Mouse (Mus musculus) embryonic facial prominence, embryonic 12.5 days (tissue): ENCODE results near the gene Akap10. TPM values are rescaled to one million over a fixed set of nuclear protein-coding genes. Genes with fewer than 3 reads are reported as not detected.
"Not testable (repeated sequence)": the region's sequence is repeated elsewhere in the genome, so short reads cannot be mapped to it uniquely, and the experiment has no call there.

Source experiments
- ATAC-seq: fragments of 200-750 bp; cut with Nextera tagmentation; 2 replicates; pipeline ENCODE4 v1.8.0; 2017; ENCODE audit not compliant: insufficient number of reproducible peaks, insufficient read depth, low FRiP score, low TSS enrichment
- H3K27ac ChIP-seq: fragments of 300-500 bp; sonication (generic); 2 replicates; pipeline ENCODE4 v1.5.1; 2016; ENCODE audit warnings: mild to moderate bottlenecking
- H3K27me3 ChIP-seq: fragments of 300-500 bp; sonication (generic); 2 replicates; pipeline ENCODE4 v1.6.1; 2016; ENCODE audit warnings: mild to moderate bottlenecking, moderate library complexity
- H3K36me3 ChIP-seq: fragments of 300-500 bp; sonication (generic); 2 replicates; pipeline ENCODE4 v1.6.1; 2016; ENCODE audit warnings: mild to moderate bottlenecking
- H3K4me1 ChIP-seq: fragments of 300-500 bp; sonication (generic); 2 replicates; pipeline ENCODE4 v1.6.1; 2016
- H3K4me2 ChIP-seq: fragments of 300-500 bp; sonication (generic); replicated peaks from 2 replicates; pipeline ENCODE4 v1.6.1; 2016; ENCODE audit warnings: mild to moderate bottlenecking, moderate library complexity
- H3K4me3 ChIP-seq: fragments of 300-500 bp; sonication (generic); 2 replicates; pipeline ENCODE4 v1.5.1; 2016; ENCODE audit warnings: mild to moderate bottlenecking
- H3K9ac ChIP-seq: fragments of 300-500 bp; sonication (generic); 2 replicates; pipeline ENCODE4 v1.6.1; 2016; ENCODE audit warnings: mild to moderate bottlenecking, moderate library complexity
- H3K9me3 ChIP-seq: fragments of 300-500 bp; sonication (generic); 2 replicates; pipeline ENCODE4 v1.6.1; 2016; ENCODE audit warnings: mild to moderate bottlenecking, moderate library complexity
- WGBS: fragments of 180-500 bp; shearing (Covaris S2); methylation state at CpG from one replicate; pipeline ENCODE4 v1.1.7; 2016; 5-methylcytosine and 5-hydroxymethylcytosine counted together
- polyA plus RNA-seq: library from polyadenylated mRNA; unstranded; fragments of >200 nt; fragmentation: Nextera tagmentation; extraction: Ambion mirVana; gene quantifications from 2 replicates; pipeline ENCODE4 v1.2.1, GENCODE M21; 2016

Gene Akap10
- 20.8 and 22.2 TPM in 2 replicates for polyA plus RNA-seq

GRCm38 (mm10) chr11:61930098-61930517, at the start of gene Akap10:
TSS of gene Akap10 (minus strand) at chr11:61930252.
- Histone ChIP-seq H3K4me1 (peaks cover 13% of the 10 kb centered on the region), H3K4me2 (peak within 1 kb of the TSS; percentile 66), H3K4me3 (peak within 1 kb of the TSS; percentile 93), H3K27me3 (no peaks in the 10 kb centered on the region), H3K27ac (peak within 1 kb of the TSS; percentile 96), H3K36me3 (no peaks in the 10 kb centered on the region), H3K9me3 (no peaks in the 10 kb centered on the region), H3K9ac (peak within 1 kb of the TSS; percentile 89)
- peak; percentile 82 for ATAC-seq
- WGBS: under 1% methylated on average over 43 of the region's 43 CpGs

- Histone ChIP-seq H3K27ac (no peak overlapping the region), H3K4me2 (no peak overlapping the region)
- WGBS: 82% methylated on average over 1 of the region's 1 CpGs
These were observed 45.7 kb upstream of the Akap10 start for GRCm38 (mm10) chr11:61975783-61976182.

GRCm38 (mm10) chr11:61974106-61974707, 44.2 kb upstream of the Akap10 start:
- WGBS: 65% methylated on average over 13 of the region's 13 CpGs
- Histone ChIP-seq H3K9me3 (no peaks in the 10 kb centered on the region), H3K4me2 (no peak overlapping the region), H3K4me1 (peaks cover 8% of the 10 kb centered on the region), H3K4me3 (no peak overlapping the region), H3K9ac (no peak overlapping the region), H3K27ac (no peak overlapping the region), H3K27me3 (no peaks in the 10 kb centered on the region), H3K36me3 (no peaks in the 10 kb centered on the region)
- ATAC-seq: no peak

More at GRCm38 (mm10) chr11:61975783-61976182, 45.7 kb upstream of the Akap10 start:
- H3K4me3 ChIP-seq: no peak overlapping the region
- H3K4me1 ChIP-seq: peaks cover 7% of the 10 kb centered on the region
- H3K9me3 ChIP-seq: no peaks in the 10 kb centered on the region
- no peaks in the 10 kb centered on the region for H3K27me3 ChIP-seq
- no peak for ATAC-seq
- H3K9ac ChIP-seq: no peak overlapping the region
- H3K36me3 ChIP-seq: no peaks in the 10 kb centered on the region

DNA sequence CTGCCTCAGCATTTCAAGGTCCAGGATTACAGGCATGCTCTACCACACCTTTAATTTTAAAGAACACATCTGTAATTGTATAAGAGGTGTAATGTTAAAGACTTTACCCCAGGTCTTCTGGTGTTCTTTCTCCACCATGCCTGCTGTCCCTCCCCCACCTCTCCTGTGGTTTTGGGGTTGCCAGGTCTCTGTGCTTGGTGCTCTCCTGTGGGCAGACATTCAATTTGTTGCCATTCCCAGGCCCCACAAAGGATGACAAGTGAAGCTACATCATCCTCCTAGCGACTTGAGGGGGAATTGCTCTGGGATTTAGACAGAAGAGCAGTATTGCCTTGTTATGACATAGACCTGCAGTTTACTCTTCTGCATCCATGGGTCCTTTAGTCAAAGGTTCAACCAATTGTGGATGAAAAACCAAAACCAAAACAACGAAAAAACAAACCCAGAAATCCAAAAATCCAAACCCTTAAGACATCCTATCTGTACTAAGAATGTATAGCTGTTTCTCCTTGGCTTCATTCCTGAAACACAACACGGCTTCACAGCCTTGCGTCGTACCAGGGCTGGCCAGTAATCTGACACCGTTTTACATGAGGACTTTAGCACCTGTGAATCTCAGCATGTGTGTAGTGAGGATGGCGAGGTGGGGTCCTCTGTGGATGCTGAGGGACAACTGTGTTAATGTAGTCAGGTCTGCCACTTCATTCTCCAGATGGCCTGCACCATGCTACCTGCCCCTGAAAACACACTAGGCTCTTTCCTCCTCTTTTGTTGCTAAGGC, 41.6 kb upstream of the Akap10 start:
- Histone ChIP-seq H3K27ac (no peak overlapping the region), H3K9me3 (no peaks in the 10 kb centered on the region), H3K27me3 (no peaks in the 10 kb centered on the region), H3K4me2 (no peak overlapping the region), H3K4me1 (peaks cover 8% of the 10 kb centered on the region), H3K4me3 (no peak overlapping the region), H3K36me3 (no peaks in the 10 kb centered on the region), H3K9ac (no peak overlapping the region)
- WGBS: 38% methylated on average over 7 of the region's 7 CpGs
- ATAC-seq: no peak

DNA sequence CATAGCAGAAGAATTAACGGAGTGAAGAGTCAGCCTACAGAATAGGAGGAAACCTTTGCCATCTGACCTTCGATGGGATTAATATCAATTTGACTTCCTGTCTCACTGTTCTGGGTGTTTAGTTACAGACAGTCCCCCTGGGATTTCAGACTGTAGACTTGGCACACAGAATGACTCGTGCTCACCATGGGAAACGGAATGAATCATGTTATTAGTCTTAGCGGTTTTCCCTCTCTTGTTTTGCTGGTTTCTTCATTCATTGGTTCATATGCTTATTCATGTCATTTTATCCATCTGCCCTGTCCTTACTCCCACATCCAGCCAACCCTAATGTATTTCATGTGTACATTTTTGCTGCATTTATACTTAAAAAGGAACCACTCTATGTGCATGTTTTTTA, 40.8 kb upstream of the Akap10 start:
- H3K4me3 ChIP-seq: no peak overlapping the region
- H3K27me3 ChIP-seq: no peaks in the 10 kb centered on the region
- no peaks in the 10 kb centered on the region for H3K36me3 ChIP-seq
- H3K9me3 ChIP-seq: no peaks in the 10 kb centered on the region
- peaks cover 8% of the 10 kb centered on the region for H3K4me1 ChIP-seq
- no peak overlapping the region for H3K4me2 ChIP-seq
- no peak overlapping the region for H3K27ac ChIP-seq
- no peak for ATAC-seq
- WGBS: 46% methylated on average over 5 of the region's 5 CpGs
- no peak overlapping the region for H3K9ac ChIP-seq

- no peaks in the 10 kb centered on the region for H3K9me3 ChIP-seq
- WGBS: 92% methylated on average over 2 of the region's 2 CpGs
- H3K9ac ChIP-seq: no peak overlapping the region
- H3K36me3 ChIP-seq: no peaks in the 10 kb centered on the region
- H3K27ac ChIP-seq: no peak overlapping the region
- no peak for ATAC-seq
- no peaks in the 10 kb centered on the region for H3K27me3 ChIP-seq
- H3K4me3 ChIP-seq: no peak overlapping the region
- no peak overlapping the region for H3K4me2 ChIP-seq
- H3K4me1 ChIP-seq: peaks cover 8% of the 10 kb centered on the region
These were observed 38.8 kb upstream of the Akap10 start for GRCm38 (mm10) chr11:61968875-61969274.

GRCm38 (mm10) chr11:61967034-61967433, 37.0 kb upstream of the Akap10 start:
- Histone ChIP-seq H3K36me3 (no peaks in the 10 kb centered on the region), H3K9me3 (no peaks in the 10 kb centered on the region), H3K27me3 (no peaks in the 10 kb centered on the region), H3K27ac (no peak overlapping the region), H3K4me1 (peaks cover 8% of the 10 kb centered on the region), H3K4me2 (no peak overlapping the region), H3K9ac (no peak overlapping the region), H3K4me3 (no peak overlapping the region)
- WGBS: 87% methylated on average over 8 of the region's 8 CpGs
- ATAC-seq: no peak

GRCm38 (mm10) chr11:61964611-61965010, 34.6 kb upstream of the Akap10 start:
- Histone ChIP-seq H3K36me3 (no peaks in the 10 kb centered on the region), H3K27ac (no peak overlapping the region), H3K27me3 (no peaks in the 10 kb centered on the region), H3K9me3 (no peaks in the 10 kb centered on the region), H3K4me2 (no peak overlapping the region), H3K9ac (no peak overlapping the region), H3K4me1 (no peaks in the 10 kb centered on the region), H3K4me3 (no peak overlapping the region)
- WGBS: 84% methylated on average over 5 of the region's 5 CpGs
- ATAC-seq: no peak

DNA sequence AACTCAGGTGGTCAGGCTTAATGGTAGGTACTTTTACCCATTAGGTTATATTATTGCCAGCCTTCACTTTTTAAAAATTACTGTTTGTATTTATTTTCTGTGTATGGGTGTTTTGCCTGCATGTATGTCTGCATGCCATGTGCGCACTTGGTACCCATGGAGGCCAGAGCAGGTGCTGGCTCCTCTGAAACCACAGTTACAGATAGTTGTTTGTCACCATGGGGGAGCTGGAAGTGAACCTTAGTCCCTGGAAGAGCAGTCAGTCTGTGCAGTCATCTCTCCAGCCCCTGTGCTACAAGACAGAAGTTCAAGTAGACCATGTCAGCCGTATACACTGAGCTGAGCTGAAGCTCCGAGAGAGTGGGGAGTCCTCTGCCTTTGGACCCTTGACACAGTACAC, 33.1 kb upstream of the Akap10 start:
- no peaks in the 10 kb centered on the region for H3K4me1 ChIP-seq
- H3K4me2 ChIP-seq: no peak overlapping the region
- no peak overlapping the region for H3K27ac ChIP-seq
- no peak overlapping the region for H3K9ac ChIP-seq
- peaks cover 6% of the 10 kb centered on the region for H3K27me3 ChIP-seq
- H3K36me3 ChIP-seq: no peaks in the 10 kb centered on the region
- ATAC-seq: no peak
- H3K4me3 ChIP-seq: no peak overlapping the region
- WGBS: 76% methylated on average over 3 of the region's 3 CpGs
- H3K9me3 ChIP-seq: no peaks in the 10 kb centered on the region

DNA sequence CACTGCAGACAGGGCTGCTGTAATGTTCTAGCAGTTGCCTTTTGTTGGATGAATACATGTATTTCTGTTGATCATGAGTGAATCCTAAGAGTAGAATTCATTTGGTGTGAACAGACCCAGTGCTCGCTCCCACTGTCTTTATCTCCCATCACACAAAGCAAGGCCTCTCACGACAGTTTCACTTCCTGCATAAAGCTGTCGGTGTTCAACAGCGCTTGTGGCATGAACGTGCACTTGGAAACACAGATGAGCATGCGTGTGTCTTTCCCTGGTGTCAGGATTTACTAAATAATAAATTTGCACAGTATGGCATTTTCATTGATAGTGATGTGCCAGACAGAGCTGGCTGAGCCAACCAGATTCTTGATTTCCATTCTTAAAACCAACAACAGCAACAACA, 32.6 kb upstream of the Akap10 start:
- H3K9me3 ChIP-seq: no peaks in the 10 kb centered on the region
- H3K4me1 ChIP-seq: no peaks in the 10 kb centered on the region
- ATAC-seq: no peak
- H3K4me2 ChIP-seq: no peak overlapping the region
- H3K36me3 ChIP-seq: no peaks in the 10 kb centered on the region
- no peak overlapping the region for H3K27ac ChIP-seq
- WGBS: 83% methylated on average over 6 of the region's 6 CpGs
- no peak overlapping the region for H3K4me3 ChIP-seq
- H3K9ac ChIP-seq: no peak overlapping the region
- H3K27me3 ChIP-seq: peaks cover 11% of the 10 kb centered on the region

DNA sequence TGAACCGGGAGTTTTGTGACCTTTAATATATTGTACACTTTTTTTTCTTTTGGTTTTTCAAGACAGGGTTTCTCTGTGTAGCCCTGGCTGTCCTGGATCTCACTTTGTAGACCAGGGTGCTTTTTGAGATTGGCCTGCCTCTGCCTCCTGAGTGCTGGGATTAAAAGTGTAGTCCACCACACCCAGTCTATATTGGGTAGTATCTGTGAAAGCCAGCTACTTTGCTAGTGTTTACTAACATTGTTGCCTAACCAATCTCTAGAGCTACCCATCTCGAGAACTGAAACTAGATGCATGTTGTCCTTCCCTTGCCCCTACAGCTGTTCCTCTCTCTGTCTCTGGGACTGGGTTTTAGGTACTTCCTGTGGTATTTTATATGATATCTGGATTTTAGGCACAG, 30.0 kb upstream of the Akap10 start:
- no peaks in the 10 kb centered on the region for H3K9me3 ChIP-seq
- ATAC-seq: no peak
- no peak overlapping the region for H3K9ac ChIP-seq
- H3K4me2 ChIP-seq: no peak overlapping the region
- H3K27ac ChIP-seq: no peak overlapping the region
- WGBS: 75% methylated on average over 2 of the region's 2 CpGs
- H3K4me3 ChIP-seq: no peak overlapping the region
- 0 out of 2 replicates have a peak, but pooled peaks cover 2% of the 10 kb centered on the region for H3K4me1 ChIP-seq
- H3K36me3 ChIP-seq: no peaks in the 10 kb centered on the region
- peaks cover 18% of the 10 kb centered on the region for H3K27me3 ChIP-seq

- H3K27ac ChIP-seq, H3K4me3 ChIP-seq, H3K9ac ChIP-seq, H3K36me3 ChIP-seq, H3K4me1 ChIP-seq, ATAC-seq, H3K4me2 ChIP-seq, H3K9me3 ChIP-seq: not testable (repeated sequence)
- 67% methylated on average over 6 of the region's 6 CpGs for WGBS
- peaks cover 18% of the 10 kb centered on the region for H3K27me3 ChIP-seq
These were observed 28.7 kb upstream of the Akap10 start for GRCm38 (mm10) chr11:61958706-61959105.
